Mouse (Mus musculus): ENCODE results near the gene Tcl1. TPM values are rescaled to one million over a fixed set of nuclear protein-coding genes. Genes with fewer than 3 reads are reported as not detected.

Tcl1 gene
- polyA plus RNA-seq, 1 experiment from 2014 or later: not detected

DNA sequence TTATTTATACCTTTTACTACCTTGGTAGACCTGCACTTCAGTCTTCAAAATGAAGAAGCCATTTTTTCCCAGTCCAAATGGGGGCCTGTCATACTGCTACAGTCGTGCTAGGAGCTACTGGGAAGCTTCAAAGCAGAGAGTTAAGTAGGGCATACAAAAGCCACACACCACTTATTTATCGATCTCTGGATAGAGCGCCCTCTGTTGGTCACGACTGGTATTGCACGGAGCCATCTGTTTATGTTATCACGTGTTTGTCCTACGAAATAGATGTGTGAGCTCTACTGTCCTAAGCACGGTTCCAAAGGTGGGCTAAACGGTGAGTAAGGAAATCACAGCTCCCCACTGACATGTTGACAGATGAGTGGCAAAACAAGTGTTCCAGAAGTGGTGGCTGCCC lies 36.2 kb upstream of the Tcl1 start:
- TF ChIP-seq CTCF (IDR thresholded peaks at IDR 0.05; ENCODE audit: low read depth) (peak; percentile 63), EP300 (optimal IDR thresholded peaks at IDR 0.05) (no peak)
- Histone ChIP-seq H3K4me2 (replicated peaks; ENCODE audit: low read depth) (no peak overlapping the region), H3K9ac (ENCODE audit: low read length) (no peak overlapping the region), H3K27ac (replicated peaks) (no peak overlapping the region), H3K36me3 (ENCODE audit: control insufficient read depth, insufficient read depth, low read length) (no peaks in the 10 kb centered on the region), H3K4me1 (replicated peaks; ENCODE audit: control insufficient read depth, insufficient read depth) (no peaks in the 10 kb centered on the region), H3K4me3 (ENCODE audit: low read depth, low read length) (no peak overlapping the region), H3K27me3 (ENCODE audit: control insufficient read depth, insufficient read depth, low read length) (no peaks in the 10 kb centered on the region), H3K9me3 (ENCODE audit: control insufficient read depth, low read length) (no peaks in the 10 kb centered on the region)
- DNase-seq (ENCODE audit: low spot score) (no peak), ATAC-seq (ENCODE audit: low FRiP score, low TSS enrichment) (no peak)
- 8% methylated on average over 9 of the region's 9 CpGs for WGBS

- no peak overlapping the region for H3K4me2 ChIP-seq (replicated peaks; ENCODE audit: low read depth)
- H3K9me3 ChIP-seq (ENCODE audit: control insufficient read depth, low read length): no peaks in the 10 kb centered on the region
- no peaks in the 10 kb centered on the region for H3K27me3 ChIP-seq (ENCODE audit: control insufficient read depth, insufficient read depth, low read length)
- TF ChIP-seq EP300 (optimal IDR thresholded peaks at IDR 0.05): no peak
- DNase-seq (ENCODE audit: low spot score): no peak
- H3K36me3 ChIP-seq (ENCODE audit: control insufficient read depth, insufficient read depth, low read length): no peaks in the 10 kb centered on the region
- H3K9ac ChIP-seq (ENCODE audit: low read length): no peak overlapping the region
- H3K4me1 ChIP-seq (replicated peaks; ENCODE audit: control insufficient read depth, insufficient read depth): no peaks in the 10 kb centered on the region
- 90% methylated on average over 3 of the region's 3 CpGs for WGBS
- no peak overlapping the region for H3K4me3 ChIP-seq (ENCODE audit: low read depth, low read length)
- no peak for ATAC-seq (ENCODE audit: low FRiP score, low TSS enrichment)
- H3K27ac ChIP-seq (replicated peaks): no peak overlapping the region
Measured at GRCm38 (mm10) chr12:105253796-105254195, 31.2 kb upstream of the Tcl1 start.

GRCm38 (mm10) chr12:105248763-105249233 lies 26.2 kb upstream of the Tcl1 start:
- Histone ChIP-seq H3K9ac (ENCODE audit: low read length) (no peak overlapping the region), H3K4me2 (replicated peaks; ENCODE audit: low read depth) (no peak overlapping the region; the same call in 1 of the 2 replicates), H3K27me3 (ENCODE audit: control insufficient read depth, insufficient read depth, low read length) (no peaks in the 10 kb centered on the region), H3K4me1 (replicated peaks; ENCODE audit: control insufficient read depth, insufficient read depth) (no peaks in the 10 kb centered on the region), H3K36me3 (ENCODE audit: control insufficient read depth, insufficient read depth, low read length) (no peaks in the 10 kb centered on the region), H3K27ac (replicated peaks) (no peak overlapping the region), H3K4me3 (ENCODE audit: low read depth, low read length) (no peak overlapping the region), H3K9me3 (ENCODE audit: control insufficient read depth, low read length) (no peaks in the 10 kb centered on the region)
- no peak for DNase-seq (ENCODE audit: low spot score)
- no peak; the same call in 1 of the 2 replicates for ATAC-seq (ENCODE audit: low FRiP score, low TSS enrichment)
- TF ChIP-seq CTCF (IDR thresholded peaks at IDR 0.05; ENCODE audit: low read depth) (no peak), EP300 (optimal IDR thresholded peaks at IDR 0.05) (no peak)
- 6% methylated on average over 9 of the region's 9 CpGs for WGBS

GRCm38 (mm10) chr12:105239060-105239459 lies 16.5 kb upstream of the Tcl1 start:
- no peak overlapping the region for H3K9ac ChIP-seq (ENCODE audit: low read length)
- DNase-seq (ENCODE audit: low spot score) (no peak), ATAC-seq (ENCODE audit: low FRiP score, low TSS enrichment) (no peak)
- TF ChIP-seq EP300 (optimal IDR thresholded peaks at IDR 0.05) (no peak), CTCF (IDR thresholded peaks at IDR 0.05; ENCODE audit: low read depth) (no peak)
- WGBS: 79% methylated on average over 9 of the region's 9 CpGs
- H3K4me3 ChIP-seq (ENCODE audit: low read depth, low read length): no peak overlapping the region
- no peaks in the 10 kb centered on the region for H3K36me3 ChIP-seq (ENCODE audit: control insufficient read depth, insufficient read depth, low read length)
- no peaks in the 10 kb centered on the region for H3K4me1 ChIP-seq (replicated peaks; ENCODE audit: control insufficient read depth, insufficient read depth)
- H3K27ac ChIP-seq (replicated peaks): no peak overlapping the region
- no peaks in the 10 kb centered on the region for H3K27me3 ChIP-seq (ENCODE audit: control insufficient read depth, insufficient read depth, low read length)
- H3K4me2 ChIP-seq (replicated peaks; ENCODE audit: low read depth): no peak overlapping the region
- H3K9me3 ChIP-seq (ENCODE audit: control insufficient read depth, low read length): no peaks in the 10 kb centered on the region

GRCm38 (mm10) chr12:105235091-105235490 lies 12.5 kb upstream of the Tcl1 start:
- Histone ChIP-seq H3K4me2 (replicated peaks; ENCODE audit: low read depth) (no peak overlapping the region), H3K9ac (ENCODE audit: low read length) (no peak overlapping the region), H3K4me1 (replicated peaks; ENCODE audit: control insufficient read depth, insufficient read depth) (no peaks in the 10 kb centered on the region), H3K9me3 (ENCODE audit: control insufficient read depth, low read length) (no peaks in the 10 kb centered on the region), H3K4me3 (ENCODE audit: low read depth, low read length) (no peak overlapping the region), H3K36me3 (ENCODE audit: control insufficient read depth, insufficient read depth, low read length) (no peaks in the 10 kb centered on the region), H3K27me3 (ENCODE audit: control insufficient read depth, insufficient read depth, low read length) (no peaks in the 10 kb centered on the region), H3K27ac (replicated peaks) (no peak overlapping the region)
- TF ChIP-seq EP300 (optimal IDR thresholded peaks at IDR 0.05) (no peak), CTCF (IDR thresholded peaks at IDR 0.05; ENCODE audit: low read depth) (no peak)
- no peak for DNase-seq (ENCODE audit: low spot score)
- ATAC-seq (ENCODE audit: low FRiP score, low TSS enrichment): no peak
- WGBS: 73% methylated on average over 3 of the region's 3 CpGs

GRCm38 (mm10) chr12:105234362-105234761 lies 11.8 kb upstream of the Tcl1 start:
- 69% methylated on average over 11 of the region's 11 CpGs for WGBS
- Histone ChIP-seq H3K36me3 (ENCODE audit: control insufficient read depth, insufficient read depth, low read length) (no peaks in the 10 kb centered on the region), H3K27me3 (ENCODE audit: control insufficient read depth, insufficient read depth, low read length) (no peaks in the 10 kb centered on the region), H3K9me3 (ENCODE audit: control insufficient read depth, low read length) (no peaks in the 10 kb centered on the region), H3K4me2 (replicated peaks; ENCODE audit: low read depth) (no peak overlapping the region), H3K4me3 (ENCODE audit: low read depth, low read length) (no peak overlapping the region), H3K4me1 (replicated peaks; ENCODE audit: control insufficient read depth, insufficient read depth) (no peaks in the 10 kb centered on the region), H3K27ac (replicated peaks) (no peak overlapping the region), H3K9ac (ENCODE audit: low read length) (no peak overlapping the region)
- ATAC-seq (ENCODE audit: low FRiP score, low TSS enrichment): no peak
- no peak for DNase-seq (ENCODE audit: low spot score)
- no peak for TF ChIP-seq CTCF (IDR thresholded peaks at IDR 0.05; ENCODE audit: low read depth)
- TF ChIP-seq EP300 (optimal IDR thresholded peaks at IDR 0.05): no peak
